Mouse (Mus musculus): Measurements from ENCODE around the gene A230072I06Rik. TPM values are rescaled to one million over a fixed set of nuclear protein-coding genes. Genes with fewer than 3 reads are reported as not detected.

A230072I06Rik gene
- polyA plus RNA-seq, 1 experiment: not detected

DNA sequence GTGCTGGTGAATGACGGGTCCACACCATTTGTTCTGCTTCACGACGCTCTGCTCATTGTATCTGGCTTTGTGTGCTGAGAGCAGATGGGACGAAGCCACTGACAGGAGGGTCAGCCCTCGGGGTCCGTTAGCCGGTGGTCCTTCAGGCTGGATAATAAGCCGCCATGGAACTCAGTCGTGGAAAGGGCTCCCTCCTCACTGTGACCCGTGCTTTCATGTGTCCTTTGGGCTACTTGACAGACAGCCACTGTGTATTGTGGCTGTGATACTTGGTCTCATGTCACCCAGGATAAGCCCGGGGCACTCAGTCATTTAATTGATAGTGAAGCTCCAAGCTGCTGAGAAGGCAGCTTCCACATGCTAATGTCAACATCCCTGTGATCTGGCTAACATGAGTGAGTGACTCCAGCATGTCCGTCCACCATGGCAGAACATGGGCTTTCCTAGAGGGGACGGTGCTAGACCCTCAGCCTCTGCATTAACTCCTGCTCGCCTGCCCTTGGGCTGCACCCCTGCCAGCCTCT lies 10.3 kb upstream of the A230072I06Rik start:
- H3K4me3 ChIP-seq (ENCODE audit: insufficient read depth, low read length): no peak overlapping the region
- no peaks in the 10 kb centered on the region for H3K4me1 ChIP-seq (ENCODE audit: control insufficient read depth, insufficient read depth, low read length)
- no peak overlapping the region for H3K27ac ChIP-seq (ENCODE audit: insufficient read depth, low read depth, low read length)
- no peak for TF ChIP-seq CTCF (IDR thresholded peaks at IDR 0.05; ENCODE audit: low read depth, low read length)
- no peak for TF ChIP-seq POLR2A (IDR thresholded peaks at IDR 0.05; ENCODE audit: borderline replicate concordance, low read depth, low read length)

DNA sequence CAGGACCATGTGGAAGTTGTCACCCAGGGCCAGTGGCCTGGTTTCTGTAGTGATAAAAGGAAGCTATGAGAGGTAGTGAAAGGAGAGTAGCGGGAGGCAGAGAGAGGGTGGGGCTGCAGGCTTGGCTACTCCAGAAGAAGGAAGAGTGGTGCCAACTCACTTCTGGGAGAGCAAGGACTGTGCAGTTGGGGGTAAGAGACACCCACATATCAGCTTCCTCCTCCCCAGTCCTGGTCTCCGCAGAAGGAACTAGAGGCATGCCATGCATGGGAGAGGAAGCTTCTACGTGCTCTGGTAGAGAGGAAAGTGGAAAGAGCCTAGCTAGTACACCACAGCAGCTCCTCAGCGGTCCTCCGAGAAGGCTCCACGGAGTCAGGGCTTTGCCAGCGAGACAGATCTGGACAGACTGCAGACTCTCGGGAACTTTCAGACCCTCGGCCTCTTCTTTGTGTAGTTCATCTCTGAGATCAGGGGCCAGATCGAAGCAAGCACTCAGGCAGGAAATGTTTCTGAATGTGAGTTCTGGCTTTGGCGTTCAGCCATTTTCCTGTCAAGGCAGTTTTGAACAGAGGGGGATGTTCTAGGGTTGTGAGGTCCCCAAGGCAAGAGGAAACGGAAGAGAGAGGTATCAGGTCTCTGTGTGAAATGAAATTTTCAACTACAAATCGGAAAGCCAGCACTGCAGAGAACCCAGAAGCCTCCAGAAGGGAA lies 1.0 kb downstream of the A230072I06Rik start:
- peak overlapping the region; percentile 30 for H3K4me3 ChIP-seq (ENCODE audit: insufficient read depth, low read length)

DNA sequence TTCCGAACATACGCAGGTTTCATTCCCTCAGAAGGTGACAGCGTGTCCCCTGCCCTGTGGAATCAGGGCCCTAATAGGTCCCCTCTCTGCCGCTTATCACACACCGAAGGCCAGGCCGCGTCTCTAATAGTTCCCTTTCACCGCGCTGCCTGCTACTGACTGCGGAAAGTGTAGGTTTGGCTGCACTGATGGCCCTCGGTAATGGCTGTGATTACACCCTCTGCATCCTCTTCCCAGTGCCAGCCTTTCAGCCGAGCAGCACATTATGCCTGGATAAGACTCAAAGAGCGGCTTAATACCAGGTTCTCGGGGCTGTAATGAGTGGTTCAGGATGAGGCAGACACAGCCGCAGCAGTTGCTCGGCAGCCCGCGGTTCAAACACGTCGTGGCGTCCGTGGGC lies 3.5 kb downstream of the A230072I06Rik start:
- H3K4me1 ChIP-seq (ENCODE audit: control insufficient read depth, insufficient read depth, low read length): peaks cover 12% of the 10 kb centered on the region
- no peak for TF ChIP-seq POLR2A (IDR thresholded peaks at IDR 0.05; ENCODE audit: borderline replicate concordance, low read depth, low read length)
- TF ChIP-seq CTCF (IDR thresholded peaks at IDR 0.05; ENCODE audit: low read depth, low read length): no peak
- H3K4me3 ChIP-seq (ENCODE audit: insufficient read depth, low read length): no peak overlapping the region
- no peak overlapping the region for H3K27ac ChIP-seq (ENCODE audit: insufficient read depth, low read depth, low read length)

More for the DNA sequence above, 1.0 kb downstream of the A230072I06Rik start:
- Histone ChIP-seq H3K4me1 (ENCODE audit: control insufficient read depth, insufficient read depth, low read length) (peaks cover 12% of the 10 kb centered on the region), H3K27ac (ENCODE audit: insufficient read depth, low read depth, low read length) (peak overlapping the region; percentile 38; the same call in 1 of the 2 replicates)
- TF ChIP-seq CTCF (IDR thresholded peaks at IDR 0.05; ENCODE audit: low read depth, low read length) (no peak), POLR2A (IDR thresholded peaks at IDR 0.05; ENCODE audit: borderline replicate concordance, low read depth, low read length) (no peak)

DNA sequence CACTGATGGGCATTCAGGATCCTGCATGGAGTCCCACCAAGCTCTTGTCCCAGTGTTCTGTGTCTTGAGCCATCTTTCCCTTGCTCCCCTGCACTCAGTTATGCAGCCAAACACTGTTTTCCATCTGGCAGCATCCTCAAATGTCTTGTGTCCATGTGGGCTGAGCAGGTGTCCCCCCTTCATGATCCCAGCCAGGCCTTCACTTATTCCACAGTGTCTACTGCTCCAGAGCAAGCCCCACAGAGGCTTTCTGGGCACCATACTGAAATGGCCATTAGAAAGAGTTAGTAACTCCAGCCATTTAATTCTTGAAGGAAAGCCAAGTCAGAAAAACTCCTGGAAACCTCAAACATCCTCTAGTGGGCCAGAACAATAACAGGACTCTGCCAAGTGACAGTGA lies 11.9 kb downstream of the A230072I06Rik start:
- Histone ChIP-seq H3K27ac (ENCODE audit: insufficient read depth, low read depth, low read length) (no peak overlapping the region), H3K4me1 (ENCODE audit: control insufficient read depth, insufficient read depth, low read length) (no peaks in the 10 kb centered on the region)
- TF ChIP-seq CTCF (IDR thresholded peaks at IDR 0.05; ENCODE audit: low read depth, low read length) (no peak), POLR2A (IDR thresholded peaks at IDR 0.05; ENCODE audit: borderline replicate concordance, low read depth, low read length) (no peak)

DNA sequence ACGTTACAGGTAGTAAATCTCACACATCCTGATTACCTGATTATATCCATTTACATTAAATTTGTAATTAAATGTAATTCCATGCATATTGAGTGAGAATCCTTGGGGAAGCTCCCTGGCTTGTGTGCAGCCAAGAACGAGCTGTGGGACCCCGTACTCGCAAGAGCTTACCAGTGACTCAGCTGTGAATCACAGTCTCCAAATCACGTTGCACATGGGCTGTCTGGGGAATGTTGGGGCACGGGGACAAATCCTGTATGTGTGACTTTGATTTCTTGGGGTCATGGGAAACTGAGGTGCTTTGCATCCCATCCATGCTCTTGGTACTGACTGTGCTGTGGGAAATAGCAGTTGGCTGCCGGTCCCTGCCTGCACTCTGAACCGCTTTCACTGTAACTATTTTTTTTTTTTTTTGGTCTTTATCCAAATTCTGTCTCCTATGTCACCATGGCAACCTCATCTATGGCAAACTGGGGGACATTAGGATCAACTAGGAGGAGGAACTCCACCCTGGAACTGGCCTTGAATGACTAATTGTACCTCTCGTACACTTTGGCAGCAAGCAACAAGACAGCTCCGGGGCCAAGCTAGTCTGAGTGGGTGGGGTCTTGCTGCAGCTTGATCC lies 19.8 kb downstream of the A230072I06Rik start:
- no peaks in the 10 kb centered on the region for H3K4me1 ChIP-seq (ENCODE audit: control insufficient read depth, insufficient read depth, low read length)
- TF ChIP-seq POLR2A (IDR thresholded peaks at IDR 0.05; ENCODE audit: borderline replicate concordance, low read depth, low read length) (no peak), CTCF (IDR thresholded peaks at IDR 0.05; ENCODE audit: low read depth, low read length) (no peak)
- no peak overlapping the region for H3K4me3 ChIP-seq (ENCODE audit: insufficient read depth, low read length)
- H3K27ac ChIP-seq (ENCODE audit: insufficient read depth, low read depth, low read length): no peak overlapping the region

More for the DNA sequence above, 11.9 kb downstream of the A230072I06Rik start:
- H3K4me3 ChIP-seq (ENCODE audit: insufficient read depth, low read length): no peak overlapping the region

DNA sequence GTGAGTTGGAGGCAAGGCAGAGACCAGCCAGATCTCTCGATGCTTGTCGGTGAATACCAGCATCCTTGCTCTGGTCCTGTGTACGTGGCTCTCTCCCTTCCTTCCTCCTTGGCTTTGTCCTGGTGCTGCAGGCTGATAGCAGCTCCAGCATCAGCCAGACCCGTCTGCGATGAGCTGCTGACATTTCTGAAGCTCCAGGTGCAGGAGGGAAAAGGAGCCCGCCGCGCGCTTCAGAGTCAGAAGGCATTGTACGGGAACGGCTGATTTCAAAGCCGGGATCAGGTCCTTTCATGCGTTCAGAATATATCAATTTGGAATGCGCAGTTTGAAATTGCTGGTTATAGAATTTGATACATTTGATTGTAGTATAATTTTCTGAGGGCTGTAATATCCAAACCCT lies 23.4 kb downstream of the A230072I06Rik start:
- TF ChIP-seq POLR2A (IDR thresholded peaks at IDR 0.05; ENCODE audit: borderline replicate concordance, low read depth, low read length) (no peak), CTCF (IDR thresholded peaks at IDR 0.05; ENCODE audit: low read depth, low read length) (no peak)
- no peaks in the 10 kb centered on the region for H3K4me1 ChIP-seq (ENCODE audit: control insufficient read depth, insufficient read depth, low read length)
- H3K4me3 ChIP-seq (ENCODE audit: insufficient read depth, low read length): no peak overlapping the region
- H3K27ac ChIP-seq (ENCODE audit: insufficient read depth, low read depth, low read length): no peak overlapping the region

DNA sequence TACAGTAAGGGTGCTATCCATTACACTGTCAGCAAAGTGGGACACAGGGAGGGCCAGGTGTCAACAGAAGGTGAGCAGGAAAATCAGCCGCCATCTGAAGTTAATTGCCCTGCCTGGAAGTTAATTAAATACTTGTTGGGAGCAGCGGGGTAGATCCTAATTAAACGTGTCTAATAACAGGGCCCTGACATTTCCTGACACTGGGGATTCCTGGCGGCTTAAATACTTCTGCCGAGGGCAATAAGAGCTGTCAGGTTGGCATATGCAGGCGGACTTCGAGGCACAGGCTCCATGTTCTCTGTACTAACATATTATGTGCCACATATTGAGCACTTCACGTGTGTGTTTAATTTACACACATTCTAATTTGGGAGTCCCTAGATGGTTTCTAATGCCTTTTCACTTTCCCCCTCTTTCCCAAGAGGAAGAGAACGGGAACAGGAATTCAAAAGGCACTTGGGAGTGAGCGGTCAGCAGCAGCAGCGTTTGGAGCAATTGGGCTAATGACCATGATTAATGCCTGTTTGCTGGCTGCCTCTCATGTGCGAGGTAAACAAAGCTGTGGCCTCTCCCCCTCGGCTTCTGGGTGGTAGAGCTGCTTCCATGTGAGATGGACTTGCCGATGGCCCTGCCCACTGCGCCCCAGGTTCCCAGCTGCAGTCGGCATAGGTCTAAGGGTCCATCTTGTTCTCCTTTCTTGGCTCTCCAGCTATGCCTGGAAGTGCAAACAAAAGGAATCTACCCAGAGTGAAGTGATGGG lies 34.5 kb downstream of the A230072I06Rik start:
- no peaks in the 10 kb centered on the region for H3K4me1 ChIP-seq (ENCODE audit: control insufficient read depth, insufficient read depth, low read length)
- H3K4me3 ChIP-seq (ENCODE audit: insufficient read depth, low read length): no peak overlapping the region
- no peak overlapping the region for H3K27ac ChIP-seq (ENCODE audit: insufficient read depth, low read depth, low read length)
- TF ChIP-seq CTCF (IDR thresholded peaks at IDR 0.05; ENCODE audit: low read depth, low read length): no peak
- no peak for TF ChIP-seq POLR2A (IDR thresholded peaks at IDR 0.05; ENCODE audit: borderline replicate concordance, low read depth, low read length)

DNA sequence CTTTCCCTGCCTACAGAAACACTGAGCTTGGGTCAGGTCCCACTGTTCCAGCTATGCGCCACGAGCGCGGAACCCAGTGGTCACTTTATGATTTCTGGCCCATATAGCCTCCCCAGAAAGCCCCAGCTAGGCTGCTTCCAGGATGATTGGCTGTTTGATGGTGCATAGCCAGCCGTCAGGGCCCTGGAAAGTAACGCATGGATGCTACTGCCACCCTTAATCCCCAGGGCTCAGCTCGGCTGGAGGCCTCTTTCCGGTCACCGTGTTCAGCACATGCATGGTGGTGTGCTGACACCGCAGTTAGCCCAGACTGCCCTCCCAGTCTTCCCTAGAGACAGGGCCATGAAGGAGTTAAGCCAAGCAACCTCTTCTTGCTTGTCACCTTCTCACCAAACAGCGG lies 35.6 kb downstream of the A230072I06Rik start:
- no peak overlapping the region for H3K4me3 ChIP-seq (ENCODE audit: insufficient read depth, low read length)
- TF ChIP-seq CTCF (IDR thresholded peaks at IDR 0.05; ENCODE audit: low read depth, low read length) (no peak), POLR2A (IDR thresholded peaks at IDR 0.05; ENCODE audit: borderline replicate concordance, low read depth, low read length) (no peak)

DNA sequence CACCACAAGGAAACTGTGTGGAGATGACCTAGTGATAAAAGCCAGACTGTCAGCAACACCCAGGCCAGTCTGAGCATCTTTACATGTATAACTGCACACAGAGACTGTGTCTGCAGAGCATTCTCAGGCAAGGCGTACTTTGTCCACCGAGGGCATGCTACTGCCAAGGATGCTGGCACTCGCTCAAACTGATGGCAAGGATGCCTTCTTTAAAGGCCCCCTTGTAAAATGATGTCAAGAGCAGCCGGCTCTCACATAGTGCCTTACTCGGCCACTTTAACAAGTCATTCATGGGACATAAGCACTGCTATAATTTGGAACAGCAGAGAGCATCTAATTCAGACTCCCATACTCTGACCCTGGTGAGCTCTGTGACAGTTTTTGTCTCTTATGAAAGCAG lies 36.6 kb downstream of the A230072I06Rik start:
- H3K27ac ChIP-seq (ENCODE audit: insufficient read depth, low read depth, low read length): no peak overlapping the region
- H3K4me3 ChIP-seq (ENCODE audit: insufficient read depth, low read length): no peak overlapping the region
- no peaks in the 10 kb centered on the region for H3K4me1 ChIP-seq (ENCODE audit: control insufficient read depth, insufficient read depth, low read length)
- TF ChIP-seq POLR2A (IDR thresholded peaks at IDR 0.05; ENCODE audit: borderline replicate concordance, low read depth, low read length) (no peak), CTCF (IDR thresholded peaks at IDR 0.05; ENCODE audit: low read depth, low read length) (no peak)

More for the DNA sequence above, 35.6 kb downstream of the A230072I06Rik start:
- H3K4me1 ChIP-seq (ENCODE audit: control insufficient read depth, insufficient read depth, low read length): no peaks in the 10 kb centered on the region
- no peak overlapping the region for H3K27ac ChIP-seq (ENCODE audit: insufficient read depth, low read depth, low read length)

Data from bone marrow macrophage, adult 2 months (primary cell).